Mouse (Mus musculus) kidney, embryonic 15.5 days (tissue): Measurements from ENCODE around the gene Unc5c. TPM values are rescaled to one million over a fixed set of nuclear protein-coding genes. Genes with fewer than 3 reads are reported as not detected.

Source experiments
- ATAC-seq: fragments of 200-750 bp; cut with Nextera tagmentation; replicated peaks from 2 replicates; pipeline ENCODE4 v1.8.0; 2017; ENCODE audit warnings: moderate TSS enrichment; ENCODE audit not compliant: low FRiP score
- H3K27ac ChIP-seq: fragments of 300-500 bp; sonication (generic); 2 replicates; pipeline ENCODE4 v1.5.1; 2015; ENCODE audit warnings: mild to moderate bottlenecking, inconsistent platforms
- H3K27me3 ChIP-seq: fragments of 300-500 bp; sonication (generic); 2 replicates; pipeline ENCODE4 v1.6.1; 2015; ENCODE audit warnings: inconsistent platforms
- H3K36me3 ChIP-seq: fragments of 300-500 bp; sonication (generic); 2 replicates; pipeline ENCODE4 v1.6.1; 2015; ENCODE audit warnings: inconsistent platforms
- H3K4me1 ChIP-seq: fragments of 300-500 bp; sonication (generic); 2 replicates; pipeline ENCODE4 v1.6.1; 2015; ENCODE audit warnings: inconsistent platforms
- H3K4me2 ChIP-seq: fragments of 300-500 bp; sonication (generic); 2 replicates; pipeline ENCODE4 v1.6.1; 2015; ENCODE audit warnings: moderate library complexity, mild to moderate bottlenecking, inconsistent platforms
- H3K4me3 ChIP-seq: fragments of 300-500 bp; sonication (generic); replicated peaks from 2 replicates; pipeline ENCODE4 v1.5.1; 2015; ENCODE audit warnings: mild to moderate bottlenecking, inconsistent platforms
- H3K9ac ChIP-seq: fragments of 300-500 bp; sonication (generic); 2 replicates; pipeline ENCODE4 v1.6.1; 2015; ENCODE audit warnings: mild to moderate bottlenecking, inconsistent platforms
- H3K9me3 ChIP-seq: fragments of 300-500 bp; sonication (generic); replicated peaks from 2 replicates; pipeline ENCODE4 v1.6.1; 2016; ENCODE audit warnings: inconsistent platforms
- WGBS: fragments of 180-500 bp; shearing (Covaris S2); methylation state at CpG from one replicate; pipeline ENCODE4 v1.1.7; 2015; ENCODE audit warnings: mixed read lengths; 5-methylcytosine and 5-hydroxymethylcytosine counted together
- polyA plus RNA-seq: library from polyadenylated mRNA; unstranded; fragments of >200 nt; fragmentation: Nextera tagmentation; extraction: Ambion mirVana; gene quantifications from 2 replicates; pipeline ENCODE4 v1.2.1, GENCODE M21; 2015

Unc5c gene
- polyA plus RNA-seq, 1 experiment from 2014 or later: 27.5 TPM

GRCm38 (mm10) chr3:141483665-141484431 is 18.8 kb downstream of the Unc5c start:
- Histone ChIP-seq H3K9me3 (no peaks in the 10 kb centered on the region), H3K4me1 (peaks cover 21% of the 10 kb centered on the region), H3K4me2 (no peak overlapping the region), H3K27me3 (no peaks in the 10 kb centered on the region), H3K27ac (peak overlapping the region; percentile 84), H3K9ac (no peak overlapping the region), H3K4me3 (no peak overlapping the region), H3K36me3 (no peaks in the 10 kb centered on the region)
- ATAC-seq: peak; percentile 73
- WGBS: 20% methylated on average over 2 of the region's 2 CpGs

DNA sequence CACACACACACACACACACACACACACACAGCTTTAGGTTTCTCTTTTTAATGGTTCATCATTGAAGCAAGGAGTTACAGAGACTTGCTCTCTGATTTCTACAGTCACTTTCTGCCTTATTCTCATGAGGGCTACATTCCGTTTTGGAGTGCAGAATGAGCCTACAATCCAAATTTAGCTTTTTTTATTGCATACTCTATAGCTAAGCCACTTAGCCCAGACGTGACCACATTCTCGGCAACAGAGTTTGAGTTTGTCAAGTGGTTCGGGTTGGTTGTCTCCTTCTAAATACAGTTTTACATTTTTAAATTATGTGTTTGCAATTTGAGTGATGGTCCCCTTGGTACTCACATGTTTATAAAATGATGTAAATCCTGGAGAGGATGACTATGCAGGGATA is 20.2 kb downstream of the Unc5c start:
- H3K4me3 ChIP-seq: no peak overlapping the region
- H3K27ac ChIP-seq: no peak overlapping the region
- H3K4me2 ChIP-seq: no peak overlapping the region
- no peak overlapping the region for H3K9ac ChIP-seq
- no peaks in the 10 kb centered on the region for H3K9me3 ChIP-seq
- 74% methylated on average over 4 of the region's 4 CpGs for WGBS
- no peaks in the 10 kb centered on the region for H3K27me3 ChIP-seq
- no peak for ATAC-seq
- H3K4me1 ChIP-seq: peaks cover 15% of the 10 kb centered on the region
- H3K36me3 ChIP-seq: no peaks in the 10 kb centered on the region

- Histone ChIP-seq H3K4me2 (no peak overlapping the region), H3K36me3 (no peaks in the 10 kb centered on the region), H3K27ac (no peak overlapping the region), H3K9ac (no peak overlapping the region), H3K4me1 (peaks cover 26% of the 10 kb centered on the region), H3K4me3 (no peak overlapping the region), H3K9me3 (no peaks in the 10 kb centered on the region), H3K27me3 (no peaks in the 10 kb centered on the region)
- WGBS: 80% methylated on average over 1 of the region's 1 CpGs
- no peak for ATAC-seq
Measured at GRCm38 (mm10) chr3:141490647-141491046, 25.6 kb downstream of the Unc5c start.

- no peaks in the 10 kb centered on the region for H3K27me3 ChIP-seq
- H3K9me3 ChIP-seq: no peaks in the 10 kb centered on the region
- H3K36me3 ChIP-seq: no peaks in the 10 kb centered on the region
- WGBS: 17% methylated on average over 5 of the region's 5 CpGs
- H3K4me3 ChIP-seq: no peak overlapping the region
- H3K4me1 ChIP-seq: peaks cover 26% of the 10 kb centered on the region
- peak; percentile 91 for ATAC-seq
- H3K4me2 ChIP-seq: peak overlapping the region; percentile 44
- peak overlapping the region; percentile 88 for H3K27ac ChIP-seq
- no peak overlapping the region for H3K9ac ChIP-seq
Measured at GRCm38 (mm10) chr3:141491272-141491950, 26.4 kb downstream of the Unc5c start.

- peak overlapping the region; percentile 44 for H3K4me2 ChIP-seq
- ATAC-seq: peak; percentile 26; the same call in 1 of the 2 replicates
- no peak overlapping the region for H3K4me3 ChIP-seq
Measured at GRCm38 (mm10) chr3:141491951-141492310, 26.9 kb downstream of the Unc5c start.

GRCm38 (mm10) chr3:141493000-141493399 is 28.0 kb downstream of the Unc5c start:
- peak overlapping the region; percentile 59 for H3K27ac ChIP-seq
- no peaks in the 10 kb centered on the region for H3K36me3 ChIP-seq
- H3K9ac ChIP-seq: no peak overlapping the region
- no peaks in the 10 kb centered on the region for H3K9me3 ChIP-seq
- H3K4me1 ChIP-seq: peaks cover 33% of the 10 kb centered on the region
- H3K4me3 ChIP-seq: no peak overlapping the region
- WGBS: 61% methylated on average over 3 of the region's 3 CpGs
- no peak overlapping the region for H3K4me2 ChIP-seq
- no peak for ATAC-seq
- no peaks in the 10 kb centered on the region for H3K27me3 ChIP-seq

More at GRCm38 (mm10) chr3:141491951-141492310, 26.9 kb downstream of the Unc5c start:
- Histone ChIP-seq H3K36me3 (no peaks in the 10 kb centered on the region), H3K4me1 (peaks cover 29% of the 10 kb centered on the region), H3K27me3 (no peaks in the 10 kb centered on the region), H3K9ac (no peak overlapping the region), H3K9me3 (no peaks in the 10 kb centered on the region), H3K27ac (peak overlapping the region; percentile 88)
- WGBS: 3% methylated on average over 2 of the region's 2 CpGs

GRCm38 (mm10) chr3:141498348-141499056 is 33.5 kb downstream of the Unc5c start:
- H3K27ac ChIP-seq: peak overlapping the region; percentile 72
- peak; percentile 79 for ATAC-seq
- peaks cover 19% of the 10 kb centered on the region for H3K4me1 ChIP-seq
- H3K4me3 ChIP-seq: no peak overlapping the region
- H3K36me3 ChIP-seq: no peaks in the 10 kb centered on the region
- H3K27me3 ChIP-seq: no peaks in the 10 kb centered on the region
- H3K4me2 ChIP-seq: no peak overlapping the region
- no peak overlapping the region for H3K9ac ChIP-seq
- whole genome bisulfite sequencing: 26% methylated on average over 4 of the region's 4 CpGs
- H3K9me3 ChIP-seq: no peaks in the 10 kb centered on the region

DNA sequence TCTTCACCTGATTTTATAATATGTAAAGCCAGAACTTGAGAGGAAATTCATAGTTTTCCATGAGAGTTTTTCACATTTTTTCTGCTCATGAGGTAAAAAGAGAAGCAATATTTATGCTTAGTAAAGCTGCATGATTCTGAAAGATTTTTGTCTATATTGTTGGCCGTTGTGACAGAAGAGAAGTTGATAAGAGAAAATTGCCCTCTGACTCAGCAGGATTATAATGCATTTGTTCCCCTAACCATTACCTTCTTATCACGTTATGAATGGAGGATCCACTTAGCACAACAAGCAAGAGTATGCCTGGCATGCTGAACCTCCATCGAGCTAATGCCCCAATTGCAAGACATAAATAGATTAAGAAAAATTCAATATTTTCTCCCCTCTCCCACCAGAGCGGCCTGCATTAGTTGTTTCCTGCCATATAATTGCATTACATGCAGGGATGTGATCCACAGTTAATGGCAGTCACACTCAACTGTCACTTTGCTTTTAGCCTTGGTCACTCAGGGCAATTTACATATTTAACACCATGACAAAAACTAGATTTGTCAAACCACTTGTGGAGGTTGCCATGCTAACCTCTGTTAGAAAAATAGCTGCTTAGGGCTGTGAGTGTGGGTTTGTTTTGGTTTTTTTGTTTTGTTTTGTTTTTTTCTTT is 37.0 kb downstream of the Unc5c start:
- no peaks in the 10 kb centered on the region for H3K36me3 ChIP-seq
- ATAC-seq: no peak
- no peak overlapping the region for H3K4me2 ChIP-seq
- peaks cover 12% of the 10 kb centered on the region for H3K4me1 ChIP-seq
- 62% methylated on average over 4 of the region's 4 CpGs for WGBS
- no peaks in the 10 kb centered on the region for H3K9me3 ChIP-seq
- no peaks in the 10 kb centered on the region for H3K27me3 ChIP-seq
- H3K4me3 ChIP-seq: no peak overlapping the region
- no peak overlapping the region for H3K27ac ChIP-seq
- H3K9ac ChIP-seq: no peak overlapping the region

DNA sequence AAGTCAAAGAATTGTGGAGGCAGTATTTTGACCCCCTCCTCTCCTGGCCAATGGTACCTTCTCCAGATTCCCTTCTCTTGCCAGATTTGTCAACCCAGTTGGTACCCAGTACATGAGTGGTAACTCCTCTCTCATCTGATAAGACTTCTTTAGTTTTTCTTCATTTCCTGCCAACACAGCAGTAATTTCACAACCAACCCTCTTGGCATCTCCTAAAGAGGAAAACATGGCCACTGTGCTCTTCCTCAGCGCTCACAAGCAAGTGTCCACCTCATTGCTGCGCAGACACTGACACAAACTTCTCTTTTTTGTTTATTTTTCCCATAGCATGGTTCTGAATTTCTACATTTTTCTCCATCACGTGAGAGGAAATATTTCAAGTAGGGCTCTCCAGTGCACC is 38.3 kb downstream of the Unc5c start:
- WGBS: 88% methylated on average over 3 of the region's 3 CpGs
- Histone ChIP-seq H3K27me3 (no peaks in the 10 kb centered on the region), H3K36me3 (no peaks in the 10 kb centered on the region), H3K27ac (no peak overlapping the region), H3K4me1 (peaks cover 5% of the 10 kb centered on the region; the same call in 1 of the 2 replicates), H3K4me2 (no peak overlapping the region), H3K9ac (no peak overlapping the region), H3K9me3 (no peaks in the 10 kb centered on the region), H3K4me3 (no peak overlapping the region)
- no peak for ATAC-seq

- WGBS: 37% methylated on average over 1 of the region's 1 CpGs
Measured at GRCm38 (mm10) chr3:141509772-141510171, 44.8 kb downstream of the Unc5c start.

DNA sequence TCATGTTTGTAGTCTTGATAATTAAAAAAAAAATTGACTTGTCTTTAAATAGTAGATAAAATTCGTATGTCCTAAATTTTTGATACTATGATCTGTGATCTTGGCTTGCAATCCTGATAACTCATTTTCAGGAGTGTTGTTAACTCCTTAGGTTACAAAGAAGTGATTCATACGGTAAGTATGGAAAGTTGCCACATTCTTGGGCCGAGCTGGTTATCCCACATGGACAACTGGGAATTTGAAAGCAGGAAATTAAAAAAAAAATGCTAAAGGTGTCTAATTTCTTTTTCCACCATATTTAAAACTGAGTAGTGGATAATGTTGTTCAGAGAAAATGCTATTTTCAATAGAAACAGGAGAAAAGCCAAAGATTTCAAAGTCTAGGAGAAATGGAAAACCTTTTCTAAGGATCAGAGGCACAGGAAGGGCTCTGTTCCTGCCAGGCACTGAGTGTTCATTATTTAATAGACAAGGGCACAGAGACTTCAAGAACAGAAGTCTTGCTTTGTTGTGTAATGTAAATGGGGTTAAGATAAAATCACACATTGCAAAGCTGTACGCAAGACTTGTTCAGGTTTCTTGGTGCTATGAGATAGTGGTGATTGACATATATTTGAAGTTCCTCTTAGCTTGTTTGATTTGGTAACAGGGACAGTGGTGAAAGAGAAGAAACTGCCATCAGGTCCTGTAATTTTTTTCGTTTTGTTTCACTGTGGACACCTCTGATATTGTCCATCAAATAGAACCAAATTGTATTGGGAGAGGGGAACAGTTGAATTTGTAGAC is 46.4 kb downstream of the Unc5c start:
- Histone ChIP-seq H3K4me2 (no peak overlapping the region), H3K27me3 (no peaks in the 10 kb centered on the region), H3K4me3 (no peak overlapping the region), H3K9ac (no peak overlapping the region), H3K36me3 (no peaks in the 10 kb centered on the region), H3K9me3 (no peaks in the 10 kb centered on the region), H3K27ac (no peak overlapping the region), H3K4me1 (peaks cover 19% of the 10 kb centered on the region)
- WGBS: 66% methylated on average over 5 of the region's 5 CpGs
- ATAC-seq: no peak

More at GRCm38 (mm10) chr3:141509772-141510171, 44.8 kb downstream of the Unc5c start:
- H3K4me2 ChIP-seq: no peak overlapping the region
- H3K27me3 ChIP-seq: no peaks in the 10 kb centered on the region
- ATAC-seq: no peak
- H3K4me1 ChIP-seq: peaks cover 10% of the 10 kb centered on the region
- 0 out of 2 replicates have a peak overlapping the region, but pooled peaks have one; percentile 27 for H3K27ac ChIP-seq
- no peak overlapping the region for H3K4me3 ChIP-seq
- no peaks in the 10 kb centered on the region for H3K36me3 ChIP-seq
- no peaks in the 10 kb centered on the region for H3K9me3 ChIP-seq
- H3K9ac ChIP-seq: no peak overlapping the region
